9 mouse cellular contexts compared by ENCODE assay signal in genomic region chr11:55607066-55607807, GRCm38 (mm10). TPM values are rescaled to one million over a fixed set of nuclear protein-coding genes. Genes with fewer than 3 reads are reported as not detected.
DNase-seq lines count a peak whose midpoint lies in the region; ATAC-seq lines count a peak whose summit lies in the region.
"Had no signal": no experiment of that assay in that cellular context is flagged by ENCODE, and none has a peak within 500 bp of the region (broad histone marks: within the 10 kb centered on the region; RNA-seq: fewer than 3 reads in every experiment).

No protein-coding gene starts in this region.

- H3K27me3 ChIP-seq in forebrain, embryonic 14.5 days (replicated peaks; ENCODE audit: control insufficient read depth, insufficient read depth, low read length), result peaks cover 29% of the 10 kb centered on the region

- intact Hi-C loops in left cerebral cortex, postnatal 25 days (cut with DNase I), result no loop called here

- H3K4me2 ChIP-seq in forebrain, embryonic 14.5 days (ENCODE audit: low read length), result peak overlapping the region; percentile 60

- DNase-seq in left cerebral cortex, adult 18-20 months (ENCODE audit: low spot score in 2 of 2), result peak; percentile 49 to 65
- no peak for DNase-seq in left cerebral cortex, adult 11 months (ENCODE audit: low spot score)
- DNase-seq in forebrain, embryonic 14.5 days (ENCODE audit: low spot score), result peak; percentile 65
- peak; percentile 51 to 54 for DNase-seq in left cerebral cortex, postnatal 25 days (ENCODE audit: low spot score in 2 of 2)
- peak; percentile 25 for DNase-seq in right cerebral cortex, adult 18-20 months
- DNase-seq in ovary, postnatal 36 days (ENCODE audit: low spot score), result no peak
- no peak for DNase-seq in spleen, postnatal 36 days (ENCODE audit: low spot score in 2 of 2)
- DNase-seq in thymus, postnatal 10 days (ENCODE audit: low spot score in 2 of 2), result no peak

- H3K4me1 ChIP-seq in forebrain, embryonic 14.5 days (ENCODE audit: control insufficient read depth, insufficient read depth, low read length), result peaks cover 3% of the 10 kb centered on the region; the same call in 1 of the 2 replicates

- ATAC-seq in forebrain, embryonic 14.5 days, result peak; percentile 72

- no peak overlapping the region; the same call in 1 of the 2 replicates for H3K9ac ChIP-seq in forebrain, embryonic 14.5 days (ENCODE audit: low read length)

- H3K36me3 ChIP-seq in forebrain, embryonic 14.5 days (ENCODE audit: control insufficient read depth, insufficient read depth, low read length), result no peaks in the 10 kb centered on the region

- H3K9me3 ChIP-seq in forebrain, embryonic 14.5 days (replicated peaks; ENCODE audit: control insufficient read depth, low read length), result no peaks in the 10 kb centered on the region

- H3K4me3 ChIP-seq in forebrain, embryonic 14.5 days (ENCODE audit: low read depth, low read length), result peak overlapping the region; percentile 26

- no peak overlapping the region for H3K27ac ChIP-seq in forebrain, embryonic 14.5 days (ENCODE audit: low read depth, low read length)

- 4% methylated on average over 26 of the region's 26 CpGs for WGBS in forebrain, embryonic 14.5 days

RNA-seq across cellular contexts. Expression of gene Glra1, which starts 0.8 kb away (rescaled TPM):
- total RNA-seq in left cerebral cortex, adult 18-20 months (2021), result 1 to 10 TPM; 1.3 to 1.8 TPM
- polyA plus RNA-seq in forebrain, embryonic 14.5 days (2014; fragmentation: Nextera tagmentation; extraction: Ambion mirVana), result not detected in 2 replicates
- total RNA-seq in left cerebral cortex, postnatal 25 days (2021), result 1 to 10 TPM; 1.6 to 2.0 TPM
- polyA plus RNA-seq: liver, embryonic 16.5 days had no signal

Comparison
In these comparisons a context has a peak if more than half of its experiments do, and no peak if none do; other contexts are left out.
1. DNase-seq: peak in left cerebral cortex, adult 18-20 months (2 of 2), forebrain, embryonic 14.5 days (single experiment), left cerebral cortex, postnatal 25 days (2 of 2) and right cerebral cortex, adult 18-20 months (single experiment); none in left cerebral cortex, adult 11 months (single experiment), ovary, postnatal 36 days (single experiment), spleen, postnatal 36 days (0 of 2) and thymus, postnatal 10 days (0 of 2).